Mouse (Mus musculus): ENCODE data around the gene Stx5a. TPM values are rescaled to one million over a fixed set of nuclear protein-coding genes. Genes with fewer than 3 reads are reported as not detected.
"Not testable (repeated sequence)": the region's sequence is repeated elsewhere in the genome, so short reads cannot be mapped to it uniquely, and the experiment has no call there.

Gene Stx5a
- polyA plus RNA-seq, 1 experiment = 83.9 TPM

- WGBS = 51% methylated on average over 5 of the region's 5 CpGs
- H3K27ac ChIP-seq (ENCODE audit: control insufficient read depth, insufficient read depth, low read depth, low read length, poor library complexity) = no peak overlapping the region
- no peak for TF ChIP-seq CTCF (IDR thresholded peaks at IDR 0.05; ENCODE audit: control insufficient read depth, insufficient read depth, low read length)
- no peak for TF ChIP-seq POLR2A (IDR thresholded peaks at IDR 0.05; ENCODE audit: borderline replicate concordance, control insufficient read depth, low read depth, low read length)
- no peak overlapping the region for H3K4me3 ChIP-seq (replicated peaks; ENCODE audit: control insufficient read depth, low read depth, low read length)
- H3K4me1 ChIP-seq (ENCODE audit: control insufficient read depth, insufficient read depth, low read length) = no peaks in the 10 kb centered on the region
These were observed 13.6 kb upstream of the Stx5a start for GRCm38 (mm10) chr19:8727495-8728114.

- H3K4me1 ChIP-seq (ENCODE audit: control insufficient read depth, insufficient read depth, low read length); H3K4me3 ChIP-seq (replicated peaks; ENCODE audit: control insufficient read depth, low read depth, low read length); H3K27ac ChIP-seq (ENCODE audit: control insufficient read depth, insufficient read depth, low read depth, low read length, poor library complexity): not testable (repeated sequence)
- 66% methylated on average over 3 of the region's 3 CpGs for WGBS
These were observed 12.7 kb upstream of the Stx5a start for GRCm38 (mm10) chr19:8728335-8729099.

GRCm38 (mm10) chr19:8734334-8734733 lies 6.9 kb upstream of the Stx5a start:
- TF ChIP-seq POLR2A (IDR thresholded peaks at IDR 0.05; ENCODE audit: borderline replicate concordance, control insufficient read depth, low read depth, low read length) = no peak
- TF ChIP-seq CTCF (IDR thresholded peaks at IDR 0.05; ENCODE audit: control insufficient read depth, insufficient read depth, low read length) = no peak

GRCm38 (mm10) chr19:8735389-8736159 lies 5.6 kb upstream of the Stx5a start, which contains the start of gene Wdr74:
Wdr74 (plus strand) TSS chr19:8735827.
- peak within 1 kb of the TSS; percentile 18; the same call in 1 of the 2 replicates for H3K27ac ChIP-seq (ENCODE audit: control insufficient read depth, insufficient read depth, low read depth, low read length, poor library complexity)
- TF ChIP-seq CTCF (IDR thresholded peaks at IDR 0.05; ENCODE audit: control insufficient read depth, insufficient read depth, low read length) (no peak), POLR2A (IDR thresholded peaks at IDR 0.05; ENCODE audit: borderline replicate concordance, control insufficient read depth, low read depth, low read length) (peak; percentile 93)
- WGBS = under 1% methylated on average over 32 of the region's 32 CpGs
- peak within 1 kb of the TSS; percentile 93 for H3K4me3 ChIP-seq (replicated peaks; ENCODE audit: control insufficient read depth, low read depth, low read length)
- H3K4me1 ChIP-seq (ENCODE audit: control insufficient read depth, insufficient read depth, low read length) = no peaks in the 10 kb centered on the region

More at GRCm38 (mm10) chr19:8734334-8734733, 6.9 kb upstream of the Stx5a start:
- Histone ChIP-seq H3K4me3 (replicated peaks; ENCODE audit: control insufficient read depth, low read depth, low read length) (no peak overlapping the region), H3K4me1 (ENCODE audit: control insufficient read depth, insufficient read depth, low read length) (no peaks in the 10 kb centered on the region), H3K27ac (ENCODE audit: control insufficient read depth, insufficient read depth, low read depth, low read length, poor library complexity) (no peak overlapping the region)
- 56% methylated on average over 3 of the region's 3 CpGs for whole genome bisulfite sequencing

GRCm38 (mm10) chr19:8736160-8736467 lies 5.1 kb upstream of the Stx5a start:
- TF ChIP-seq POLR2A (IDR thresholded peaks at IDR 0.05; ENCODE audit: borderline replicate concordance, control insufficient read depth, low read depth, low read length) (no peak), CTCF (IDR thresholded peaks at IDR 0.05; ENCODE audit: control insufficient read depth, insufficient read depth, low read length) (no peak)
- Histone ChIP-seq H3K4me3 (replicated peaks; ENCODE audit: control insufficient read depth, low read depth, low read length) (peak overlapping the region; percentile 93), H3K27ac (ENCODE audit: control insufficient read depth, insufficient read depth, low read depth, low read length, poor library complexity) (peak overlapping the region; percentile 18; the same call in 1 of the 2 replicates), H3K4me1 (ENCODE audit: control insufficient read depth, insufficient read depth, low read length) (0 out of 2 replicates have a peak, but pooled peaks cover 1% of the 10 kb centered on the region)
- WGBS = 2% methylated on average over 11 of the region's 11 CpGs

- Histone ChIP-seq H3K4me3 (replicated peaks; ENCODE audit: control insufficient read depth, low read depth, low read length) (no peak overlapping the region), H3K27ac (ENCODE audit: control insufficient read depth, insufficient read depth, low read depth, low read length, poor library complexity) (no peak overlapping the region), H3K4me1 (ENCODE audit: control insufficient read depth, insufficient read depth, low read length) (peaks cover 1% of the 10 kb centered on the region)
- TF ChIP-seq POLR2A (IDR thresholded peaks at IDR 0.05; ENCODE audit: borderline replicate concordance, control insufficient read depth, low read depth, low read length) = no peak
- TF ChIP-seq CTCF (IDR thresholded peaks at IDR 0.05; ENCODE audit: control insufficient read depth, insufficient read depth, low read length) = no peak
- 84% methylated on average over 7 of the region's 7 CpGs for WGBS
These were observed 2.3 kb upstream of the Stx5a start for GRCm38 (mm10) chr19:8738911-8739310.

- TF ChIP-seq CTCF (IDR thresholded peaks at IDR 0.05; ENCODE audit: control insufficient read depth, insufficient read depth, low read length) (no peak), POLR2A (IDR thresholded peaks at IDR 0.05; ENCODE audit: borderline replicate concordance, control insufficient read depth, low read depth, low read length) (no peak)
- H3K4me1 ChIP-seq (ENCODE audit: control insufficient read depth, insufficient read depth, low read length) = peaks cover 1% of the 10 kb centered on the region
- no peak overlapping the region for H3K4me3 ChIP-seq (replicated peaks; ENCODE audit: control insufficient read depth, low read depth, low read length)
- WGBS = 86% methylated on average over 6 of the region's 6 CpGs
- no peak overlapping the region for H3K27ac ChIP-seq (ENCODE audit: control insufficient read depth, insufficient read depth, low read depth, low read length, poor library complexity)
These were observed 1.6 kb upstream of the Stx5a start for GRCm38 (mm10) chr19:8739646-8740045.

GRCm38 (mm10) chr19:8740603-8741002 lies 610 bp upstream of the Stx5a start, which contains the start of gene 1700092M07Rik:
1700092M07Rik (plus strand) TSS chr19:8740718.
- no peak for TF ChIP-seq POLR2A (IDR thresholded peaks at IDR 0.05; ENCODE audit: borderline replicate concordance, control insufficient read depth, low read depth, low read length)
- no peak for TF ChIP-seq CTCF (IDR thresholded peaks at IDR 0.05; ENCODE audit: control insufficient read depth, insufficient read depth, low read length)
- H3K4me1 ChIP-seq (ENCODE audit: control insufficient read depth, insufficient read depth, low read length) = peaks cover 1% of the 10 kb centered on the region
- H3K4me3 ChIP-seq (replicated peaks; ENCODE audit: control insufficient read depth, low read depth, low read length) = peak within 1 kb of the TSS; percentile 90
- 82% methylated on average over 14 of the region's 14 CpGs for WGBS
- H3K27ac ChIP-seq (ENCODE audit: control insufficient read depth, insufficient read depth, low read depth, low read length, poor library complexity) = peak within 1 kb of the TSS; percentile 97

Measured in bone marrow, adult 2 months (tissue).